Mouse (Mus musculus): Measurements from ENCODE around the gene Gcnt4.
A peak's percentile ranks its signal among the peaks of the same experiment; 100 is the strongest.

Gene Gcnt4

GRCm38 (mm10) chr13:96947722-96948121 lies 23.2 kb downstream of the Gcnt4 start:
- ATAC-seq (ENCODE audit: low TSS enrichment): 0 out of 2 replicates have a peak, but pooled peaks have one; percentile 4

- ATAC-seq (ENCODE audit: low TSS enrichment): 0 out of 2 replicates have a peak, but pooled peaks have one; percentile 26
These were observed 27.4 kb downstream of the Gcnt4 start for GRCm38 (mm10) chr13:96951880-96952279.

GRCm38 (mm10) chr13:96956466-96956865 lies 32.0 kb downstream of the Gcnt4 start:
- no peak for ATAC-seq (ENCODE audit: low TSS enrichment)

GRCm38 (mm10) chr13:96960019-96960418 lies 35.5 kb downstream of the Gcnt4 start:
- ATAC-seq (ENCODE audit: low TSS enrichment): no peak

- ATAC-seq (ENCODE audit: low TSS enrichment): peak; percentile 98
These were observed 37.1 kb downstream of the Gcnt4 start for GRCm38 (mm10) chr13:96961366-96962157.

GRCm38 (mm10) chr13:96962801-96963200 lies 38.3 kb downstream of the Gcnt4 start:
- no peak for ATAC-seq (ENCODE audit: low TSS enrichment)

- ATAC-seq (ENCODE audit: low TSS enrichment): no peak
These were observed 40.5 kb downstream of the Gcnt4 start for GRCm38 (mm10) chr13:96964981-96965380.

GRCm38 (mm10) chr13:96966210-96967089 lies 42.0 kb downstream of the Gcnt4 start:
- no peak for ATAC-seq (ENCODE audit: low TSS enrichment)

- ATAC-seq (ENCODE audit: low TSS enrichment): no peak
These were observed 42.6 kb downstream of the Gcnt4 start for GRCm38 (mm10) chr13:96967091-96967490.

GRCm38 (mm10) chr13:96967822-96968221 lies 43.3 kb downstream of the Gcnt4 start:
- no peak for ATAC-seq (ENCODE audit: low TSS enrichment)

- ATAC-seq (ENCODE audit: low TSS enrichment): no peak
These were observed 46.6 kb downstream of the Gcnt4 start for GRCm38 (mm10) chr13:96971076-96971475.

- ATAC-seq (ENCODE audit: low TSS enrichment): no peak
These were observed 47.4 kb downstream of the Gcnt4 start for GRCm38 (mm10) chr13:96971861-96972282.

GRCm38 (mm10) chr13:96973318-96973717 lies 48.8 kb downstream of the Gcnt4 start:
- ATAC-seq (ENCODE audit: low TSS enrichment): no peak; the same call in 1 of the 2 replicates

- ATAC-seq (ENCODE audit: low TSS enrichment): peak; percentile 93
These were observed 52.6 kb downstream of the Gcnt4 start for GRCm38 (mm10) chr13:96976986-96977595.

- no peak for ATAC-seq (ENCODE audit: low TSS enrichment)
These were observed 56.1 kb downstream of the Gcnt4 start for GRCm38 (mm10) chr13:96980561-96980960.

- no peak for ATAC-seq (ENCODE audit: low TSS enrichment)
These were observed 59.0 kb downstream of the Gcnt4 start for GRCm38 (mm10) chr13:96983251-96984126.

- ATAC-seq (ENCODE audit: low TSS enrichment): no peak
These were observed 60.2 kb downstream of the Gcnt4 start for GRCm38 (mm10) chr13:96984688-96985087.

GRCm38 (mm10) chr13:96985599-96986275 lies 61.2 kb downstream of the Gcnt4 start:
- ATAC-seq (ENCODE audit: low TSS enrichment): no peak

GRCm38 (mm10) chr13:96989129-96989528 lies 64.6 kb downstream of the Gcnt4 start:
- no peak for ATAC-seq (ENCODE audit: low TSS enrichment)

GRCm38 (mm10) chr13:96990045-96990444 lies 65.6 kb downstream of the Gcnt4 start:
- ATAC-seq (ENCODE audit: low TSS enrichment): no peak
